Mouse (Mus musculus) left cerebral cortex, adult 11 months (tissue): ENCODE measurements around the gene Vmn2r53.
"Not testable (repeated sequence)": the region's sequence is repeated elsewhere in the genome, so short reads cannot be mapped to it uniquely, and the experiment has no call there.

Source experiments
- DNase-seq: peaks from one replicate; pipeline ENCODE4 v3.0.0; 2022; ENCODE audit warnings: low spot score

The Vmn2r53 gene

DNA sequence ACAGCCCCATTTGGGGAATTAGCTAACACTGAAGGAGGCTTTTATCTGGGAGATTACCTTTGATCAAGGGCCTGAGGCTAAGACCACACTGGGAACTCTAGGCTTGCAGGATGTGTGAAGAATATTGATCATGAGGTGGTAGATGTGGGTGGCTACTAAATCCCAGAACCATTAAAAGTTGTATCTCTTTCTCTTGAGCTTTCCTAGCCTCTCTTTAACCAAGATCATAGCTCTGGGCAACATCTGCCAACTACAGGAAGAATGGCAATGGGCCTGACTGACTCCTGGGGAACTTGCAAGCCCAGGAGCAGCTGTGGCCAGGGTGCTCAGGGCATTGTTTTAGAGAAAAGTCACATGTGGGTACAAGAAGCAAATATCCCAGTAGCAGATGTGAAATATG lies at the start of gene Vmn2r53:
Gene Vmn2r53 (minus strand): TSS at position 101 of the 400 bp plus-strand sequence.
- no peak for DNase-seq

GRCm38 (mm10) chr7:12640219-12640618 lies 31.6 kb upstream of the Vmn2r53 start, which contains the start of gene Vmn2r54:
Gene Vmn2r54 (minus strand): TSS chr7:12640319.
- not testable (repeated sequence) for DNase-seq
